Mouse (Mus musculus): Measurements from ENCODE around the gene Ezh1. TPM values are rescaled to one million over a fixed set of nuclear protein-coding genes. Genes with fewer than 3 reads are reported as not detected.

Ezh1 gene
- polyA plus RNA-seq, 1 experiment: 4.5 TPM

DNA sequence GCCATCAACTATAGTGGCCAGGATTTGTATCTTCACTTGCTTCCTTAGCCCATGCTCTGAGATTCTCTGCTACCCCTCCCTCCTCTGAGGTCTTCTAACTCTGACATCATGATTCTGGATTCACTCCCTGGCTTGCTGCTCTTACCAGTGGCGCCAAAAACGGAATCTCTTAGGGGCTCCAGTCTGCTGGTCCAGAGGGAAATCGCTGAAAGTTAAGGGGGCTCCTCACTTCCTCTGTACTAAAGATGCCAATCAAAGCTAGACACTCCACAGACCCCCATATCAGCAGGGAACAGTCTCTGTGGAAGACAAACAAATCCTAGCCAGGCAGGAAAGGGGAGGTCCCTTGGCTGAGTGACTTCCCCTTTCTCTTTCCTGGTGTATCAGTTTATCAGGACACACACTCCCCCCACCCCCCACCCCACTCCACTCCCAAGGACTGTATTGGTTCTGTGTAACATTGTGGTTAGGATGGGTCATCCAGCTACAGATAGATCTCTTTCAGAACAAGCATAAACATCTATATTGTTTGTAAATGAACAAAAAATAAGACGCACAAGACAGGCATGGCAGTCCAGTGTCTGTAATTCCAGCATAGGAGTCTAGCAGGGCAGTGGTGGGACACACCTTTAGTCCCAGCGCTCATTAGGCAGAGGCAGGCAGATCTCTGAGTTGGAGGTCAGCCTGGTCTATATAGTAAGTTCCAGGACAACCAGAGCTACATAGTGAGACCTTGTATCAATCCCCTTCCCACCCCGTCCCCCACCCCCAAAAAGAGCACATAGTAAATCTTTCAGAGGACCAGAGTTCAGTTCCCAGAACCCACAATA, 6.0 kb upstream of the Ezh1 start:
- TF ChIP-seq MAX (IDR thresholded peaks at IDR 0.05) (no peak), FOSL1 (IDR thresholded peaks at IDR 0.05; ENCODE audit: insufficient read depth, low read length, poor library complexity, severe bottlenecking) (no peak), CTCF (IDR thresholded peaks at IDR 0.05; ENCODE audit: control insufficient read depth, insufficient read depth, insufficient read length) (no peak), CEBPB (IDR thresholded peaks at IDR 0.05; ENCODE audit: low read depth) (no peak), MYOD1 (IDR thresholded peaks at IDR 0.05; ENCODE audit: control insufficient read depth, insufficient read length, low read depth) (no peak), USF1 (IDR thresholded peaks at IDR 0.05; ENCODE audit: low read depth) (no peak), MYOG (IDR thresholded peaks at IDR 0.05; ENCODE audit: control insufficient read depth, extremely low read depth, insufficient read length) (no peak)

DNA sequence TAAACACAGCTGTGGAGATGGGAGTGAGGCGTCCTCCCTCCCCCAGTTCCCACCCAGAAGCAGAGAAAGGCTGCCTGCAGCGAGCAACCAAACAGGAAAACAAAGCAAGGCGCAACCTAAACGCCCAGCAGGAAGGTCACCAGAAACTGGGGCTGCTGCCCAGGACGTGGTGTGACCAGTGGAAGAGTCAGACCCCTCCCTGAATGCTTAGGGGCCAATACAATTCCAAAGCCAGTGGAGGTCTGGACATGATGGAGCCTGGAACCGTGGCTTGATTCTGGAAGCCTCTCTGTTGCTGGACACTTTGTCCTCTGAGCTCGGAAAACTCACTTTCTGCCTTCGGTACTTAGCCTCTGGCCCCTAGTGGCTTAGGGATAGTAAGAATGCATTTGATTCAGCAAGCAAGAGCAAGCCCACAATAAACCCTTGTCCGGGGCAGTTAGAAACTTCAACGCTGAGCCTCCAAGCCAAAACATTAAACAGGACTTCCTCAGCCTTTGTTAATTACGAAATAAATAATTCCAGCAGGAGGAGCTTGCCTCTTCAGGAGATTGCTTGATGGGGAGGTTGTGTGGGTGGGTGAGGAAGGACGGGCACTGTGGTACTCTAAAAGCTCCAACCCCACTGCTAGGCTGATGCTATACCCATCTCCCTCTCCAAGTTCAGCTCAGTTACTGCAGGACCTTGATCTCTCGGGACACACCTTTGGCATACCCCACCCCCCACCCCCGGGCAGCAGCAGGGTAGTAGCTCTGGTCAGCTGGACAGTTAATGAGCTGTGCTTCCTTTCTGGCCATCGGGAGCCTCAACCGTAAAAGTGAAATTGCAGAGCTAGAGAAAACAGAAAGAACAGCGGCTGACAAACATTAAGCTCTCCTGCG, 5.0 kb upstream of the Ezh1 start:
- Histone ChIP-seq H3K4me3 (ENCODE audit: insufficient read depth, poor library complexity, severe bottlenecking) (no peak overlapping the region), H3K36me3 (ENCODE audit: control insufficient read depth, insufficient read depth) (no peaks in the 10 kb centered on the region), H3ac (ENCODE audit: control insufficient read depth, insufficient read length, low read depth) (no peak overlapping the region), H3K79me3 (ENCODE audit: low read depth) (no peaks in the 10 kb centered on the region), H3K27me3 (ENCODE audit: control insufficient read depth, insufficient read depth, insufficient read length) (no peaks in the 10 kb centered on the region), H3K79me2 (ENCODE audit: control insufficient read depth, insufficient read depth) (no peaks in the 10 kb centered on the region)
- TF ChIP-seq CTCF (IDR thresholded peaks at IDR 0.05; ENCODE audit: control insufficient read depth, insufficient read depth, insufficient read length): no peak
- TF ChIP-seq USF1 (IDR thresholded peaks at IDR 0.05; ENCODE audit: low read depth): no peak
- TF ChIP-seq MAX (IDR thresholded peaks at IDR 0.05): no peak
- no peak for TF ChIP-seq FOSL1 (IDR thresholded peaks at IDR 0.05; ENCODE audit: insufficient read depth, low read length, poor library complexity, severe bottlenecking)
- TF ChIP-seq CEBPB (IDR thresholded peaks at IDR 0.05; ENCODE audit: low read depth): no peak
- TF ChIP-seq MYOD1 (IDR thresholded peaks at IDR 0.05; ENCODE audit: control insufficient read depth, insufficient read length, low read depth): no peak
- TF ChIP-seq MYOG (IDR thresholded peaks at IDR 0.05; ENCODE audit: control insufficient read depth, extremely low read depth, insufficient read length): no peak

More for the DNA sequence above, 6.0 kb upstream of the Ezh1 start:
- H3K36me3 ChIP-seq (ENCODE audit: control insufficient read depth, insufficient read depth): no peaks in the 10 kb centered on the region
- H3ac ChIP-seq (ENCODE audit: control insufficient read depth, insufficient read length, low read depth): no peak overlapping the region
- no peak overlapping the region for H3K4me3 ChIP-seq (ENCODE audit: insufficient read depth, poor library complexity, severe bottlenecking)
- H3K27me3 ChIP-seq (ENCODE audit: control insufficient read depth, insufficient read depth, insufficient read length): no peaks in the 10 kb centered on the region
- no peaks in the 10 kb centered on the region for H3K79me2 ChIP-seq (ENCODE audit: control insufficient read depth, insufficient read depth)
- H3K79me3 ChIP-seq (ENCODE audit: low read depth): no peaks in the 10 kb centered on the region

DNA sequence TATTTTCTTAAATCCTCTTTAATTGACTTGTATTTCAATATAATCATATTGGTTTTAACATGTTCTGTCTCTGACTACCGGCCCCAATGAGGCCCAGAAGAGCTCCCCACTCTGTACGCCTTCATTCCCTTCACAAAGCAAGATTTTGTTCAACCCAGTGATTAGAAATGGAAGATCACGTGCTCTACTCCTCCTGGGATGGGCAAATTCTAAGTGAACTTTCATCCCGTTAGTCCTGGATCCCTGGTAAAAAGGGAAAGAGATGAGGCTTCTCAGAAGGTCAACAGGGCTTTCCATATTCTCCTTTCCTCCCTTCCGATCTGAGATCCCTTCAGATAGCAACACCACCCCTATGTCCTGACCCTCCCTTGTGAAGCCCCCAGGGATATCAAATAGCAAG, 4.3 kb upstream of the Ezh1 start:
- no peak overlapping the region for H3K4me3 ChIP-seq (ENCODE audit: insufficient read depth, poor library complexity, severe bottlenecking)
- TF ChIP-seq MYOG (IDR thresholded peaks at IDR 0.05; ENCODE audit: control insufficient read depth, extremely low read depth, insufficient read length): no peak
- TF ChIP-seq USF1 (IDR thresholded peaks at IDR 0.05; ENCODE audit: low read depth): peak; percentile 30
- H3K79me3 ChIP-seq (ENCODE audit: low read depth): no peaks in the 10 kb centered on the region
- peaks cover 4% of the 10 kb centered on the region for H3K79me2 ChIP-seq (ENCODE audit: control insufficient read depth, insufficient read depth)
- no peak overlapping the region for H3ac ChIP-seq (ENCODE audit: control insufficient read depth, insufficient read length, low read depth)
- no peaks in the 10 kb centered on the region for H3K36me3 ChIP-seq (ENCODE audit: control insufficient read depth, insufficient read depth)
- no peaks in the 10 kb centered on the region for H3K27me3 ChIP-seq (ENCODE audit: control insufficient read depth, insufficient read depth, insufficient read length)

DNA sequence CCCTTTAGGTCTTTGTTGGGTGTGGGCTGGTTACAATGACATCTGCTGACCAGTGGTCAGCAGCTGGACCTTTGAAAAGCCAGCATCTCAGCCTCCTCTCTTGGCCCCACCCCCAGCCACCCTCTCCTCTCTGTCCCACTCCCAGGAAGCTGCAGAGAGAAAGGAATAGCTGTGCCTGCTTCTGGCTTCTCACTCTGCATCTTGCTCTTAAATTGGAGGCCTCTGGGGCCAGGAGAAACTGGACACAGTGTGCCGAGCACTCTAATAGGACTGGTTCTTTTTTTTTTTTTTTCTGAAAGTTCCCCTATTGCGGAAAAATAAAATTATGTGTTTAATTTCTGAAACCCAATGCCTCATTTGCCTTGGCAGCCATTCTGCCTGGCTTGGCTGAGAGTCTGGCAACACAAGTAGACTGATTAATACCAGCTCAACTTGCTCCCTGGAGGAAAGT, 3.8 kb upstream of the Ezh1 start:
- peaks cover 9% of the 10 kb centered on the region for H3K79me2 ChIP-seq (ENCODE audit: control insufficient read depth, insufficient read depth)
- H3K36me3 ChIP-seq (ENCODE audit: control insufficient read depth, insufficient read depth): no peaks in the 10 kb centered on the region
- no peak overlapping the region for H3ac ChIP-seq (ENCODE audit: control insufficient read depth, insufficient read length, low read depth)
- H3K79me3 ChIP-seq (ENCODE audit: low read depth): no peaks in the 10 kb centered on the region
- no peaks in the 10 kb centered on the region for H3K27me3 ChIP-seq (ENCODE audit: control insufficient read depth, insufficient read depth, insufficient read length)
- no peak for TF ChIP-seq USF1 (IDR thresholded peaks at IDR 0.05; ENCODE audit: low read depth)
- TF ChIP-seq CEBPB (IDR thresholded peaks at IDR 0.05; ENCODE audit: low read depth): no peak
- no peak for TF ChIP-seq FOSL1 (IDR thresholded peaks at IDR 0.05; ENCODE audit: insufficient read depth, low read length, poor library complexity, severe bottlenecking)
- no peak for TF ChIP-seq CTCF (IDR thresholded peaks at IDR 0.05; ENCODE audit: control insufficient read depth, insufficient read depth, insufficient read length)
- TF ChIP-seq MYOG (IDR thresholded peaks at IDR 0.05; ENCODE audit: control insufficient read depth, extremely low read depth, insufficient read length): no peak
- no peak for TF ChIP-seq MYOD1 (IDR thresholded peaks at IDR 0.05; ENCODE audit: control insufficient read depth, insufficient read length, low read depth)
- TF ChIP-seq MAX (IDR thresholded peaks at IDR 0.05): no peak
- H3K4me3 ChIP-seq (ENCODE audit: insufficient read depth, poor library complexity, severe bottlenecking): no peak overlapping the region

DNA sequence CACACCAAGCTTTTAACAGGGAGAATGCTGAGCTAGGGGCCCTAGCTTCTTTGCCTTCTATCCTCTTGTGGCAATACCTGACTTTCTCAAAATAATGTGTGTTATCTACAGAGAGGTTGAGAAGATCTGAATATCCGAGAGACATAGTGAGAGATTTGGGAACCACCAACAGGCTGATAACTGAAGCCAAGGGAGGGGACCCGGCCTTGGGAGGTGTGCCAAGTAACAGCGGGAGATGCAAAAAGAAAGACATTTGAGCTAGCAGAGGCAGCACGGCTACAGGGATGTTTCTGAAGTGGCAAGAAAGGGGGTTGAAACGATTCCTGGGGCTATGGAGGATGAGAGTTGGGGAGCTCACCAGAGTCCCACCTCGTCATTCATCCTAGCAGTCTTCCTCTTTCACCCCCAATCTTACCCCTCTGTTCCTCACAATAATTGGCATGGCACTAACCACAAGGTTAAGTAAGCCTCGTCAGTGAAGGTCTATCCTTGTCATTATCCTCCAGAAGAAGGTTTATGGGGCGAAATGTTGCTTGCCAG, 3.2 kb upstream of the Ezh1 start:
- Histone ChIP-seq H3ac (ENCODE audit: control insufficient read depth, insufficient read length, low read depth) (no peak overlapping the region), H3K4me3 (ENCODE audit: insufficient read depth, poor library complexity, severe bottlenecking) (no peak overlapping the region), H3K27me3 (ENCODE audit: control insufficient read depth, insufficient read depth, insufficient read length) (no peaks in the 10 kb centered on the region), H3K79me3 (ENCODE audit: low read depth) (no peaks in the 10 kb centered on the region), H3K79me2 (ENCODE audit: control insufficient read depth, insufficient read depth) (peaks cover 12% of the 10 kb centered on the region), H3K36me3 (ENCODE audit: control insufficient read depth, insufficient read depth) (no peaks in the 10 kb centered on the region)
- TF ChIP-seq CTCF (IDR thresholded peaks at IDR 0.05; ENCODE audit: control insufficient read depth, insufficient read depth, insufficient read length) (no peak), USF1 (IDR thresholded peaks at IDR 0.05; ENCODE audit: low read depth) (no peak), MYOD1 (IDR thresholded peaks at IDR 0.05; ENCODE audit: control insufficient read depth, insufficient read length, low read depth) (no peak), MYOG (IDR thresholded peaks at IDR 0.05; ENCODE audit: control insufficient read depth, extremely low read depth, insufficient read length) (no peak), FOSL1 (IDR thresholded peaks at IDR 0.05; ENCODE audit: insufficient read depth, low read length, poor library complexity, severe bottlenecking) (no peak), MAX (IDR thresholded peaks at IDR 0.05) (no peak), CEBPB (IDR thresholded peaks at IDR 0.05; ENCODE audit: low read depth) (no peak)

All from C2C12 (cell line).